Mouse (Mus musculus): Measurements from ENCODE around the gene Adamtsl2. TPM values are rescaled to one million over a fixed set of nuclear protein-coding genes. Genes with fewer than 3 reads are reported as not detected.

The Adamtsl2 gene
- polyA plus RNA-seq, 1 experiment from 2014 or later = 3.8 TPM

DNA sequence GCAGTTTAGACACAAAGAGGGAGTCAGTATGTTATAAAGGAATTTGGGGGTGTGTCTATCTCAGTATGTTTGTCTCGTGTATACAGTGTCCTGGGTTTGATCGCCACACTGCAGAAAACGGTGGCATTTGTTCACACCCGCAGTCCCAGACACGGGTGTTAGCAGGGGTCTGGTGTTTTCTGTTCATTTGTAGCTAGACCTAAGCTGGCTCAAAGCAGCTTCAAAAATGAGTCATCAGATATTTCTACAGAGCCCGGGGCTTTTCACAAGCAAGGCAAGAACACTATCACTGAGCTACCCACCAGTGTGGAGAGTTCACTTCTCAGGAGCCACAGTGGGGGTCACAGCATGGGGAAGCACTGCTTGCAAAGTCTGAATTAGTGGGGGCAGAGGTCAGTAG is 29.8 kb upstream of the Adamtsl2 start:
- Histone ChIP-seq H3K27me3 (no peaks in the 10 kb centered on the region), H3K4me2 (replicated peaks) (no peak overlapping the region), H3K4me3 (replicated peaks) (no peak overlapping the region), H3K36me3 (no peaks in the 10 kb centered on the region), H3K27ac (replicated peaks) (no peak overlapping the region), H3K4me1 (no peaks in the 10 kb centered on the region), H3K9ac (no peak overlapping the region), H3K9me3 (replicated peaks) (no peaks in the 10 kb centered on the region)
- WGBS = 49% methylated on average over 6 of the region's 6 CpGs
- no peak for ATAC-seq (ENCODE audit: insufficient number of reproducible peaks, low FRiP score, low TSS enrichment, low read depth)

DNA sequence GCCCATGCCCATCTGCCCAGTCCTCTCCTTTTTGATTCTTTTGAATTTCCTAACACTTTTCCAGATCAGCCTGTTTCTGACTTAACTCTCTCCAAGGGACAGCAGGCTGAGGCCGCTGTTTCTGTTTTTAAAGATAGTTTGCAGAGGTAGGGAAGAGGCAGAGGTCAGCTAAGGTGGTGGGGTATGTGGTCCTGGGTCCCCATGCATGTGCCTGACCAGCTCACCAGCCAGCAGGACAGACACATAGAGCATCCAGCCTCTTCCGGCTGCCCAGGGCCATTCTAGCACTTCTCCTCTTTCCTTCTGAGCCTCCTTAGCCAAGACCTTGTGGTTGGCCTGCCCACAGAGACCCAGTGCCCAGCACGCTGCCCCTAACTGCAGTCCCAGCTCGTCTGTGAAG is 20.9 kb upstream of the Adamtsl2 start:
- H3K9ac ChIP-seq = no peak overlapping the region
- H3K9me3 ChIP-seq (replicated peaks) = no peaks in the 10 kb centered on the region
- no peak overlapping the region for H3K27ac ChIP-seq (replicated peaks)
- H3K4me3 ChIP-seq (replicated peaks) = no peak overlapping the region
- peaks cover 17% of the 10 kb centered on the region for H3K4me1 ChIP-seq
- ATAC-seq (ENCODE audit: insufficient number of reproducible peaks, low FRiP score, low TSS enrichment, low read depth) = no peak
- no peaks in the 10 kb centered on the region for H3K27me3 ChIP-seq
- H3K4me2 ChIP-seq (replicated peaks) = no peak overlapping the region
- 39% methylated on average over 4 of the region's 4 CpGs for WGBS
- no peaks in the 10 kb centered on the region for H3K36me3 ChIP-seq

DNA sequence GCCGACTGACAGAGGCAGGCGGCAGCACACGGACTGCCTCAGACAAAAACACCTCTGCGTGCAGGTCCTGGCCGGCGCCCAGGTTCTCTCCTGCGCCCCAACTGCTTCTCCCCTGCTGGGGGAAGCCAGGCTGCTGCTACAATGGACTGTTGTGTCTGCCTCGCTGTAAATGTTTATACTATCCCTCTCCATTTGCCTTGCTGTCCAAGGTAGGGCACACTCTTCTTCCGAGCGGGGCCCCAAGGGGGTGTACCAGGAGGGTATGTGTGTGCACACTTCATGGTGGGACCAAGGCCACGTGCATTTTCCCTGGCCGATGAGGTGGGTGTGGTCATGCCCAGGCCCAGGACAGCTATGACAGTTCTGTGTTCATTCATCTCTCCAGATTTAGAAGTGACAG is 20.4 kb upstream of the Adamtsl2 start:
- Histone ChIP-seq H3K27ac (replicated peaks) (peak overlapping the region; percentile 63), H3K9me3 (replicated peaks) (no peaks in the 10 kb centered on the region), H3K4me3 (replicated peaks) (no peak overlapping the region), H3K4me2 (replicated peaks) (peak overlapping the region; percentile 19; the same call in 1 of the 2 replicates), H3K9ac (no peak overlapping the region), H3K4me1 (peaks cover 17% of the 10 kb centered on the region), H3K27me3 (no peaks in the 10 kb centered on the region), H3K36me3 (no peaks in the 10 kb centered on the region)
- peak; percentile 59; the same call in 1 of the 2 replicates for ATAC-seq (ENCODE audit: insufficient number of reproducible peaks, low FRiP score, low TSS enrichment, low read depth)
- 30% methylated on average over 12 of the region's 12 CpGs for WGBS

DNA sequence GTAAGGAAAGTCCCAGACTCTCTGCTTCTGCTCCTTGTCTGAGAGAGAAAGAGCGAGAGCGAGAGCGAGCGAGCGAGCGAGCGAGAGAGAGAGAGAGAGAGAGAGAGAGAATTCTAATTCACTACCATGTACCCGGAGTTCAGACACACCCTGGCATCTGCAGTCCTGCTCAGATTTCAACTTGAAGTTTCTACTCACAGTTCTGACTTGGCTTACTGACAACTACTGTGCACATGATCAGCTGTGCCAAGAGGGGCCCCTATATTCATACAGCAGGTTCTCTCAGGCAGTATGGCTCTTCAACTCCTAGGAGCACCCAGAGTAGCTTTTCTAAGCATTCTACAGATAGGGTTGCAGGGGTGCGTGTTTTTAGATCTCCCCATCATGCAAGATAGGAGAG is 20.0 kb upstream of the Adamtsl2 start:
- no peaks in the 10 kb centered on the region for H3K36me3 ChIP-seq
- no peaks in the 10 kb centered on the region for H3K9me3 ChIP-seq (replicated peaks)
- H3K4me2 ChIP-seq (replicated peaks) = peak overlapping the region; percentile 19; the same call in 1 of the 2 replicates
- peaks cover 17% of the 10 kb centered on the region for H3K4me1 ChIP-seq
- H3K9ac ChIP-seq = no peak overlapping the region
- H3K27me3 ChIP-seq = no peaks in the 10 kb centered on the region
- H3K4me3 ChIP-seq (replicated peaks) = no peak overlapping the region
- peak overlapping the region; percentile 63 for H3K27ac ChIP-seq (replicated peaks)
- 67% methylated on average over 9 of the region's 9 CpGs for WGBS
- ATAC-seq (ENCODE audit: insufficient number of reproducible peaks, low FRiP score, low TSS enrichment, low read depth) = 0 out of 2 replicates have a peak, but pooled peaks have one; percentile 16

DNA sequence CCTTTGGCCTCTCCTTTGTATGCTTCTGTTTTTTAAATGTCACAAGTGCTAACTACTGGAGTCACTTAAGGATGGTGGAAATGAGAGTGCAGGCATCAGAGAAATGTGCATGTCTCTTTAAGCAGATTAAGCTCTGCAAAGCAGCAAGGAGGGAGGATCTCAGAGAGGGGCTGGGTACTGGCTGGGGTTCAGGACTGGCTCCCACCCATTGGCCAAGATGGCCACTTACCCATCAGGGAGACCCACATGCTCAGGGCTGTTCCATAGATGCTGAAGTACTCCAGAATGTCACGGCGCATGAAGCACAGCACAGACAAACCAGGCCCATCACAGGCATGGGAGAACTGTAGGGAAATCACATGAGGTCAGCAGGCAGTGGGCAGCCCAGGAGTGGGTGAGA is 12.1 kb upstream of the Adamtsl2 start:
- ATAC-seq (ENCODE audit: insufficient number of reproducible peaks, low FRiP score, low TSS enrichment, low read depth) = no peak
- 74% methylated on average over 2 of the region's 2 CpGs for WGBS
- Histone ChIP-seq H3K4me3 (replicated peaks) (no peak overlapping the region), H3K9me3 (replicated peaks) (no peaks in the 10 kb centered on the region), H3K27me3 (no peaks in the 10 kb centered on the region), H3K36me3 (no peaks in the 10 kb centered on the region), H3K9ac (no peak overlapping the region), H3K4me1 (peaks cover 9% of the 10 kb centered on the region; the same call in 1 of the 2 replicates), H3K27ac (replicated peaks) (no peak overlapping the region), H3K4me2 (replicated peaks) (no peak overlapping the region)

DNA sequence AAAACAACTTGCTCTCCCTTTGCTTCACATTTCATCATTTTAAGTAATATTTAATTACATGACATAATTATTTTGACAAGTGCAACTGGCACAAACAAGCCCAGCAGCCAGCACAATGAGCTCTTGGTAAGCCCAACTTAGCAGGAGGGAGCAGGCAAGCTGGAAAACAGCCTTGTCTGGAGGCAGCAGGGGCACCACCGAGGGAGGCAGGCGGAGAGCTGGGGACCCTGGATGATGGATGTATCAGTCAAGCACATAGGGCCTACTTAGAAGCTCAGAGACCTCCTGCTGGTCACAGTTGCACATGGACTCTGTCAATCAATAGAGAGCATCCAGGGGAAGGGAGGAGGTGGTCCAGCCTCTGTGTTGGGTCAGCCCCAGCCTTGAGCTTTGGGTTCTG is 11.2 kb upstream of the Adamtsl2 start:
- Histone ChIP-seq H3K36me3 (no peaks in the 10 kb centered on the region), H3K27ac (replicated peaks) (no peak overlapping the region), H3K4me2 (replicated peaks) (no peak overlapping the region), H3K9me3 (replicated peaks) (no peaks in the 10 kb centered on the region), H3K27me3 (no peaks in the 10 kb centered on the region), H3K4me3 (replicated peaks) (no peak overlapping the region), H3K9ac (no peak overlapping the region), H3K4me1 (peaks cover 9% of the 10 kb centered on the region; the same call in 1 of the 2 replicates)
- WGBS = 39% methylated on average over 2 of the region's 2 CpGs
- no peak for ATAC-seq (ENCODE audit: insufficient number of reproducible peaks, low FRiP score, low TSS enrichment, low read depth)

DNA sequence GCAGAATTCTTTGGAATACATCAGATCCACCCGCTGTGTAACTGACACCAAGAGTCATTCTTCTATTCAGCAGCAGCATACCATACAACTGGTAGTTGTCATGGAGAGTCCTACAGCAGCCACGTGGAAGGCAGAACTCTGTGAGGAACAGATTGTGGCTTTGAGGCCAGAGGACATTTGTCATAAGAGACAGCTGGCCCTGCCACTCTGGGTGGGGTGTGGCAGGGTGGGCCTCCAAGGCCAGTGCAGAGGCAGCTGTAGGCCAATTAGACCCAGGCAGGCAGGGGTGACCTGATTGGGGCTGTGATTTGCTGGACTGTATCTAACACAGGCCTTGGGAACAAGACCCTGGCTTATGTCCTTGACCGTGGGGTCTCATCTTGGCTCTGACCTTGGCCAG is 9.5 kb upstream of the Adamtsl2 start:
- H3K36me3 ChIP-seq = no peaks in the 10 kb centered on the region
- 55% methylated on average over 3 of the region's 3 CpGs for WGBS

DNA sequence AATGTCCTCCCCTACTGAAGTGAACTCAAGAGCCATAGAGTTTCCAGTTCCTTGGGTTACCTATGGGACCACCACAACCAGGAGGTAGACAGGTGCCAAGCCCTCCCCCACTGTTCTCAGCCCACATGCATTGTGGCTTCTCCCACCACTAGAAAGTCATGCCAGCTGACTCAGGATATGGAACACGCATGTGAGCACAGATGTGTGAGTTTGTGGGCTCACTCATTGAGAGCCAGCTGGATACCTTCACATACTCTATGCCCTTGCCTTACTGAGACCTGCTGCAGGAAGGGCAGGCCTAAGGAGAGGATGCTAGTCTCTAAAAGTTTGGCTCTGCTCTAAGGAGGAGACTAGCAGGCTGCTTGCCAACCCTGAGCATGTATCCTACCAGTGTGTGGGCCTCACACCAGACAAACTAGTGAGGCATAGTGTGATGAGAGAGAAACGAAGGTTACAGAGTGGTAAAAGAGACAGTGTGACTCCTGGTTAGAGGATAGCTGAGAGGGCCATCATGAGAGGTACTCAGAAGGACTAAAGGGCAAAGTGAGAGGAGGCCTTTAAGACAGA is 8.8 kb upstream of the Adamtsl2 start:
- Histone ChIP-seq H3K4me1 (peaks cover 9% of the 10 kb centered on the region; the same call in 1 of the 2 replicates), H3K9ac (no peak overlapping the region), H3K27me3 (no peaks in the 10 kb centered on the region), H3K4me3 (replicated peaks) (peak overlapping the region; percentile 23; the same call in 1 of the 2 replicates), H3K4me2 (replicated peaks) (no peak overlapping the region), H3K27ac (replicated peaks) (no peak overlapping the region), H3K36me3 (no peaks in the 10 kb centered on the region), H3K9me3 (replicated peaks) (no peaks in the 10 kb centered on the region)
- 78% methylated on average over 2 of the region's 2 CpGs for WGBS
- no peak for ATAC-seq (ENCODE audit: insufficient number of reproducible peaks, low FRiP score, low TSS enrichment, low read depth)

More for the DNA sequence above, 9.5 kb upstream of the Adamtsl2 start:
- Histone ChIP-seq H3K9me3 (replicated peaks) (no peaks in the 10 kb centered on the region), H3K27ac (replicated peaks) (no peak overlapping the region), H3K27me3 (no peaks in the 10 kb centered on the region), H3K4me3 (replicated peaks) (no peak overlapping the region), H3K9ac (no peak overlapping the region), H3K4me1 (peaks cover 9% of the 10 kb centered on the region; the same call in 1 of the 2 replicates), H3K4me2 (replicated peaks) (no peak overlapping the region)
- peak; percentile 44 for ATAC-seq (ENCODE audit: insufficient number of reproducible peaks, low FRiP score, low TSS enrichment, low read depth)

DNA sequence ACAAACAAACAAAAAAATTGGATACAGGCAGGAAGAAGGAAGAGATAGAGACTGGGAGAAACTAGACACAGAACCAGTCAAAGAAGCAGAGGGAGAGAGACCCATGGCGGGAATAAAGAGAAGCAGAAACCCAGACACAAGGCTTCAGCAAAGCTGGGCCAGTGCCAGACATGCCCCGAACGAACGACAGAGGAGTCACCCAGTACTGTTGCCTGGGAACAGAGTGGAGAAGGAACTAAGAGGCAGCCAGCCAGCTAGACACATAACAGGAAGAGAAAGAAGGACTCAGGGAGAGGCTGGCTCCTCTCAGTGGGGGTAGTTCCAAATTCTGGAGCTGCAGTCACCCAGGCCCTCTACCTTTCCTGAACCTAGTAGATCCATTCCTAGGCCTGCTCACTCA is 8.0 kb upstream of the Adamtsl2 start:
- Histone ChIP-seq H3K4me1 (peaks cover 9% of the 10 kb centered on the region; the same call in 1 of the 2 replicates), H3K4me3 (replicated peaks) (peak overlapping the region; percentile 23)

DNA sequence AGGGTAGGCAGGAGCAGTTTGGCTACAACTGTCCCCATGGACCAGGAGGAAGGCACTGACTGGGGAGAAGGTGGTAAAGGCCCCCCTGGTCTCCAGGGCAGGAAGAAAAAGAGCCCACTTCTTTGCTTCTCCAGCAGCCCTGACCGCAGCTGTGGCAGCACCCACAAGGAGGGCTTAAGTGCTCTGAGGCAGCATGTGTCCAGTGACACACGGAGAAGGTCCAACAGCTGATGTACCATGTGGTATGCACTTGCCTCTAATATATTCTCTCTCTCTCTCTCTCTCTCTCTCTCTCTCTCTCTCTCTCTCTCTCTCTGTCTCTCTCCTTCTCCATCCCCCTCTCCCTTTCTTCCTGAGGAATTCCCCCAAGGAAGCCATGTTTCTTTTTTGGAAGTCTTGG is 7.2 kb upstream of the Adamtsl2 start, which contains the start of gene Mymk:
Gene Mymk, minus strand, starts transcription at position 202 of the 400 bp plus-strand sequence.
- Histone ChIP-seq H3K27me3 (0 out of 2 replicates have a peak, but pooled peaks cover 3% of the 10 kb centered on the region), H3K9ac (no peak within 1 kb of the TSS), H3K4me1 (peaks cover 9% of the 10 kb centered on the region; the same call in 1 of the 2 replicates), H3K9me3 (replicated peaks) (no peaks in the 10 kb centered on the region), H3K36me3 (no peaks in the 10 kb centered on the region), H3K4me3 (replicated peaks) (peak within 1 kb of the TSS; percentile 23), H3K27ac (replicated peaks) (no peak within 1 kb of the TSS; the same call in 1 of the 2 replicates), H3K4me2 (replicated peaks) (no peak within 1 kb of the TSS)
- WGBS = 52% methylated on average over 2 of the region's 2 CpGs
- ATAC-seq (ENCODE audit: insufficient number of reproducible peaks, low FRiP score, low TSS enrichment, low read depth) = no peak

More for the DNA sequence above, 8.0 kb upstream of the Adamtsl2 start:
- H3K27ac ChIP-seq (replicated peaks) = no peak overlapping the region; the same call in 1 of the 2 replicates
- H3K36me3 ChIP-seq = no peaks in the 10 kb centered on the region
- WGBS = 23% methylated on average over 4 of the region's 4 CpGs
- no peak for ATAC-seq (ENCODE audit: insufficient number of reproducible peaks, low FRiP score, low TSS enrichment, low read depth)
- H3K9ac ChIP-seq = no peak overlapping the region
- H3K27me3 ChIP-seq = no peaks in the 10 kb centered on the region
- H3K4me2 ChIP-seq (replicated peaks) = no peak overlapping the region
- H3K9me3 ChIP-seq (replicated peaks) = no peaks in the 10 kb centered on the region

DNA sequence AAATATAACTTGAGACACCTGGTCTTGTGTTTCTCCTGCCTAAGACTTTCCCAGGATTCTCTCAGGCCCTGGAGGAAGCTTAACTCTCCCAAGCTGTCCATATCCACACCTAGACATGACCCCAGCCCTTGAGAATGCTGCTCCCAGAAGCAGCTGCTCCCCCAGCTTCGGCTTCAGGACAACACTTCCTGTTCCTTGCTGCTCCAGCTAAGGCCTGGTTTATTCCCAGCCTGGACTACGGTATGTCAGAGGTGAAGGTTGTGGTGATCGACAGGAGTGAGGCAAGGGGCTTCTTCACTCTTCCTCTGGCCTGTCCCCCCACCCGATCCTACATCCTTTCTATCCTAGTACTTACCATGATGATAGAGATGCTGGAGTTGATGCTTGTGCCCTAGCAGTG is 5.8 kb upstream of the Adamtsl2 start:
- Histone ChIP-seq H3K36me3 (no peaks in the 10 kb centered on the region), H3K27me3 (peaks cover 13% of the 10 kb centered on the region), H3K4me1 (peaks cover 15% of the 10 kb centered on the region; the same call in 1 of the 2 replicates), H3K27ac (replicated peaks) (no peak overlapping the region), H3K4me2 (replicated peaks) (no peak overlapping the region), H3K9me3 (replicated peaks) (no peaks in the 10 kb centered on the region), H3K4me3 (replicated peaks) (no peak overlapping the region), H3K9ac (no peak overlapping the region)
- no peak for ATAC-seq (ENCODE audit: insufficient number of reproducible peaks, low FRiP score, low TSS enrichment, low read depth)
- 66% methylated on average over 4 of the region's 4 CpGs for WGBS

DNA sequence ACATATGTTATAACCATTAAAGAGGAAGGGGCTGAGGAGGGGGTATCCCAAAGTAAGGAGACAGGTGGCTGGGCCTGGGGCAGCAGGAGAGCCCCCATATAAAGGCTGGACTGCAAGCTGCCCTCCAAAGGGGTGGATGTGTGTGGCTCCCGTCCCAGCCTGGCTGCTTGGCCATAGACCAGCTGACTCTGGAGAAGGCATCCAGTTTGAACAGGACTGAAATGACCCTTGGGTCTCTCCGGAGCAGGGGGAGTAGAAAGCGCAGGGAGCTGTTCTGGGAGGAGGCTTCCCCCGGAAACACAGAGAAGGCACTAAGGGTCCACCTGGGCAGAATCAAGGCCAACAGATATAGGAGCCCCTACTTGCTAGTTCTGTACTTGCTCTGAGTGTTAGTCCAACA is 4.4 kb upstream of the Adamtsl2 start:
- Histone ChIP-seq H3K4me3 (replicated peaks) (no peak overlapping the region), H3K4me1 (peaks cover 28% of the 10 kb centered on the region), H3K27ac (replicated peaks) (no peak overlapping the region), H3K36me3 (no peaks in the 10 kb centered on the region), H3K4me2 (replicated peaks) (no peak overlapping the region), H3K9me3 (replicated peaks) (no peaks in the 10 kb centered on the region), H3K27me3 (peaks cover 13% of the 10 kb centered on the region), H3K9ac (no peak overlapping the region)
- ATAC-seq (ENCODE audit: insufficient number of reproducible peaks, low FRiP score, low TSS enrichment, low read depth) = no peak
- 82% methylated on average over 4 of the region's 4 CpGs for WGBS
